Mouse (Mus musculus) C2C12 (cell line): ENCODE data around the gene Bdkrb2.

Experiments
- CEBPB ChIP-seq: IDR thresholded peaks from one replicate; pipeline ENCODE4 v1.6.1; 2011; ENCODE audit warnings: low read depth, mild to moderate bottlenecking, control low read depth, moderate library complexity
- CTCF ChIP-seq: IDR thresholded peaks from one replicate; pipeline ENCODE4 v1.5.1; 2011; ENCODE audit not compliant: control insufficient read depth, insufficient read depth, insufficient read length
- FOSL1 ChIP-seq: IDR thresholded peaks from one replicate; pipeline ENCODE4 v1.8.0; 2011; ENCODE audit warnings: mild to moderate bottlenecking, low read length; ENCODE audit not compliant: poor library complexity, insufficient read depth, severe bottlenecking
- MAX ChIP-seq: IDR thresholded peaks from one replicate; pipeline ENCODE4 v1.6.1; 2011; ENCODE audit warnings: mild to moderate bottlenecking, control low read depth
- MYOD1 ChIP-seq: IDR thresholded peaks from one replicate; pipeline ENCODE4 v1.6.1; 2011; ENCODE audit warnings: low read depth; ENCODE audit not compliant: control insufficient read depth, insufficient read length
- MYOG ChIP-seq: IDR thresholded peaks from one replicate; pipeline ENCODE4 v1.6.1; 2011; ENCODE audit not compliant: control insufficient read depth, insufficient read length; ENCODE audit errors: extremely low read depth
- USF1 ChIP-seq: IDR thresholded peaks from one replicate; pipeline ENCODE4 v1.6.1; 2011; ENCODE audit warnings: low read depth, mild to moderate bottlenecking, control low read depth, moderate library complexity

DNA sequence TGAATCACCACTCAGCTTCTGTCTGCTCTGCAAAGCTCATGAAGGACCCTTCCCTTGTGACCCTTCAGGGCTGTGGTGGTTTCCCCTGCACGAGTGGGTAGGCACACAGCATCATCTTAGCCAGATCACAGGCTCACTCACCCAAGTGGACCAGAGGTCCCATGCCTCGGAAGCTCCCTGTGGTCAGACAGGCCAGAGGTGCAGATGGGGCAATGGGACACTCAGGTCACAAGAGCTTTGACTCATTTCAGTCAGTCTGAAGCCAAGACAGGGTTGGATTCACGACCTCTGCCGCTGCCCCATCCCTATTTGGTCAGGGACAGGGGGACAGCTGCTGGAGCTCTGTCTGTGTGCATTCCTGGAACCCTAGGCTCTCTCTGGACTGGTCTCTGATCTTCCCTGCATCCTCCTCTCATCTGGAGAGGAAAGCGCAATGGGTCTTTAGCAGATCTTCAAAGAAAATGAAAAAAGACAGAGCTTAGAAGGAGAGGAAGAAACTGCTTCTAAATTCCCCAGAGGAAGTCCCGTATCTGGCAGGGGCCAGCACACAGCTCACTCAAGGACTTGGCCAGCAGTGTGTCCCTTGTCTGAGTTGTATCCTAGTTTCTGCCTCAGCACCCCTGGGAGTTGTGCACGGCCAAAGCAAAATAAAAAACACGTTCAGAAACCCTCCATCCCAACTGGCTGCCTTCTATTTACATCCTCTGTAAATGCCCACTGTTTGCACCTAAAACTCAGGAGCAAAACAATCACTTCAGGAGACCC is 788 bp upstream of the Bdkrb2 start:
- no peak for TF ChIP-seq CTCF
- TF ChIP-seq MAX: no peak
- TF ChIP-seq MYOD1: no peak
- no peak for TF ChIP-seq USF1
- no peak for TF ChIP-seq MYOG
- no peak for TF ChIP-seq CEBPB
- TF ChIP-seq FOSL1: no peak
